Mouse (Mus musculus): ENCODE measurements around the gene Spryd3.

The Spryd3 gene

GRCm38 (mm10) chr15:102114651-102115260 is 21.3 kb downstream of the Spryd3 start:
- DNase-seq (ENCODE audit: low read depth, low spot score), result no peak

- no peak for DNase-seq (ENCODE audit: low read depth, low spot score)
These were observed 22.4 kb downstream of the Spryd3 start for GRCm38 (mm10) chr15:102113674-102114073.

GRCm38 (mm10) chr15:102112827-102113226 is 23.2 kb downstream of the Spryd3 start:
- no peak for DNase-seq (ENCODE audit: low read depth, low spot score)

GRCm38 (mm10) chr15:102112181-102112580 is 23.9 kb downstream of the Spryd3 start:
- DNase-seq (ENCODE audit: low read depth, low spot score), result no peak

GRCm38 (mm10) chr15:102111495-102111829 is 24.6 kb downstream of the Spryd3 start:
- DNase-seq (ENCODE audit: low read depth, low spot score), result no peak

GRCm38 (mm10) chr15:102110701-102111494 is 25.1 kb downstream of the Spryd3 start:
- no peak for DNase-seq (ENCODE audit: low read depth, low spot score)

GRCm38 (mm10) chr15:102110271-102110670 is 25.8 kb downstream of the Spryd3 start:
- DNase-seq (ENCODE audit: low read depth, low spot score), result no peak

- DNase-seq (ENCODE audit: low read depth, low spot score), result no peak
These were observed 27.1 kb downstream of the Spryd3 start for GRCm38 (mm10) chr15:102108651-102109525.

GRCm38 (mm10) chr15:102107689-102108573 is 28.1 kb downstream of the Spryd3 start:
- DNase-seq (ENCODE audit: low read depth, low spot score), result no peak

- DNase-seq (ENCODE audit: low read depth, low spot score), result no peak
These were observed 29.1 kb downstream of the Spryd3 start for GRCm38 (mm10) chr15:102106754-102107456.

- DNase-seq (ENCODE audit: low read depth, low spot score), result no peak
These were observed 30.0 kb downstream of the Spryd3 start for GRCm38 (mm10) chr15:102105764-102106730.

- no peak for DNase-seq (ENCODE audit: low read depth, low spot score)
These were observed 30.7 kb downstream of the Spryd3 start for GRCm38 (mm10) chr15:102105360-102105759.

- DNase-seq (ENCODE audit: low read depth, low spot score), result no peak
These were observed 32.0 kb downstream of the Spryd3 start for GRCm38 (mm10) chr15:102103947-102104555.

GRCm38 (mm10) chr15:102103371-102103946 is 32.6 kb downstream of the Spryd3 start:
- DNase-seq (ENCODE audit: low read depth, low spot score), result no peak

- DNase-seq (ENCODE audit: low read depth, low spot score), result no peak
These were observed 33.4 kb downstream of the Spryd3 start for GRCm38 (mm10) chr15:102102548-102103121.

- no peak for DNase-seq (ENCODE audit: low read depth, low spot score)
These were observed 34.1 kb downstream of the Spryd3 start for GRCm38 (mm10) chr15:102101672-102102541.

GRCm38 (mm10) chr15:102100996-102101671 is 34.9 kb downstream of the Spryd3 start:
- no peak for DNase-seq (ENCODE audit: low read depth, low spot score)
